Mouse (Mus musculus) testis, adult 2 months (tissue): ENCODE results near the gene Camta2.

Source experiments
- CTCF ChIP-seq: fragments of 200-500 bp; IDR thresholded peaks from 2 replicates; pipeline ENCODE4 v1.5.1; 2012; ENCODE audit warnings: low read depth, mild to moderate bottlenecking, inconsistent platforms, low read length, moderate library complexity; ENCODE audit not compliant: control insufficient read depth, insufficient read depth, insufficient replicate concordance
- POLR2A ChIP-seq: fragments of 200-500 bp; IDR thresholded peaks from 2 replicates; pipeline ENCODE4 v1.6.1; 2012; ENCODE audit warnings: low read depth, mild to moderate bottlenecking, inconsistent platforms, low read length, moderate library complexity; ENCODE audit not compliant: control insufficient read depth

DNA sequence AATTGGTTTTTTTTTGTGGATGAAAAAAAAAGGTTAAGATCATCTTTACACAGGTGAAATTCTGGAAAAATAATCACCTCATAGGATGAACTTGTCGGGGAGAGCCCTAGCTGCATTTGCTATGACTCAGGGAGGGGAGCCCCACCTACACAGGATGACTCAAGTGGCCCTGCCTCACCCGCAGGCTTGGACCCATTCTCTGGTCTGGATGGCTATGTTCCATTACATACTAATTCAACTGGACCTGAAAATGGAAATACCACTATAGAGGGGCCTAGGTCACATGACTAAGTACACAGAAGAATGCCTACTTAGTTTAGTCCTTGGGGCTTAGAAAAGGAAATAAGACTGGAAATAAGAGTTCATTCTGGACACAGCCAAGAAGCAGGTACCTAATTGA, 36.5 kb downstream of the Camta2 start:
- no peak for TF ChIP-seq CTCF
- no peak for TF ChIP-seq POLR2A
